Mouse (Mus musculus) testis, adult 2 months (tissue): ENCODE data around the gene Polrmt.

Experiments used
- CTCF ChIP-seq: fragments of 200-500 bp; IDR thresholded peaks from 2 replicates; pipeline ENCODE4 v1.5.1; 2012; ENCODE audit warnings: low read depth, mild to moderate bottlenecking, inconsistent platforms, low read length, moderate library complexity; ENCODE audit not compliant: control insufficient read depth, insufficient read depth, insufficient replicate concordance
- POLR2A ChIP-seq: fragments of 200-500 bp; IDR thresholded peaks from 2 replicates; pipeline ENCODE4 v1.6.1; 2012; ENCODE audit warnings: low read depth, mild to moderate bottlenecking, inconsistent platforms, low read length, moderate library complexity; ENCODE audit not compliant: control insufficient read depth

DNA sequence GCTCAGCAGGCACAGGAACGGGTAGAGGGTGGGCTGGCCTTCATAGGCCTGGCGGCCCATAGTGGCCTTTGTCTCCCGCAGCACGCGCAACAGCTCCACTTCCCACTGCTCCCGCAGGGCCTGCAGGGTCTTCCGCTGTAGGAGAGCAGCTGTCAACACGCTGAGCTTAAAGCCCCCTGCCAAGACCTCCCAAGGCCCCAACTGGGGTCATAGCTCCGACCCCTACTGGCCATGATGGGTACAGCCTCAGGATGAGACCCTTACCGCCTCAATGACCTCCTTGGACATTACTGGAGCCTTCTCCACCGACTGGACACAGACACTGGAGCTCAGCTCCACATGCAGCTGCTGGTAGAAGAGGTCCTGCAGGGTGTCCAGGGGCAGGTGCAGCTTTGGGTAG, 5.5 kb downstream of the Polrmt start:
- TF ChIP-seq CTCF (0 out of 2 replicates have a peak, but pooled peaks have one; percentile 4), POLR2A (no peak)
